Mouse (Mus musculus) ES-E14 (cell line): ENCODE data around the gene Lsm2.

Source experiments
- CHD2 ChIP-seq: IDR thresholded peaks from 2 replicates; pipeline ENCODE4 v1.6.1; 2014; ENCODE audit warnings: mild to moderate bottlenecking, low read depth, low read length, inconsistent platforms
- HCFC1 ChIP-seq: IDR thresholded peaks from 2 replicates; pipeline ENCODE4 v1.6.1; 2012; ENCODE audit warnings: low read length, inconsistent platforms, borderline replicate concordance; ENCODE audit not compliant: insufficient read depth
- ZC3H11A ChIP-seq: IDR thresholded peaks from 2 replicates; pipeline ENCODE4 v1.6.1; 2012; ENCODE audit warnings: low read depth, mild to moderate bottlenecking, inconsistent platforms, low read length, borderline replicate concordance

- no peak for TF ChIP-seq HCFC1
- no peak for TF ChIP-seq CHD2
- no peak for TF ChIP-seq ZC3H11A
These were observed 46.8 kb upstream of the Lsm2 start for GRCm38 (mm10) chr17:34934830-34935229.
